8 mouse cellular contexts compared by ENCODE assay signal in the genomic region with DNA sequence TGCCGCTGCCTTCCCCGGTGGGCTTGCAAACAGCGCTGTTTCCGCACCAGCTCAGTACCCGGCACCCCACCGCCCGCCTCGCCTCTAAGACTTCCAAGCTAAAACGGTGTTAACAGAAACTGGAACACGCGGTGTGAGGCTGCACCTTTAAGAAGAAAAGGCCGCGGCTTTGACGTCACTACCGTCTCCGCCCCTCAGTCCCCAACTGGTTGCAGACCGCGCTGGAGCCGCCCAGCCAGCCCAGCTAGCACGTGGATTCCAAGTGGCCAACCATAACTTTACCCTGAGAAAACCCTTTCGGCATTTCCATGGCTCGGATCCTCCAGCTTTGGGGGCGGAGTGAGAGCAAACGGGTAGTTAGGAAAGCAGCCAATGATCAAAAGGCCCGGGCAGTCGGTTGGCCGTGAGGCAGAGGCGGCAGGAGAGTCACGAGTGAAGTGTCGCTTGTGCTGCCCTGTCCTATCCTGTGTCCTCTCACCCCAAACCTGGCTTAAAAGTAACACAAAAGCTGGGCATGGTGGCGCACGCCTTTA. TPM values are rescaled to one million over a fixed set of nuclear protein-coding genes. Genes with fewer than 3 reads are reported as not detected.
DNase-seq lines count a peak whose midpoint lies in the region; ATAC-seq and TF ChIP-seq lines count a peak whose summit lies in the region.

No protein-coding gene starts in this region.

- peak; percentile 87 for ATAC-seq in G1E (ENCODE audit: extremely low read depth, insufficient number of reproducible peaks, low FRiP score, poor library complexity, severe bottlenecking)
- peak; percentile 96 for ATAC-seq in forebrain, embryonic 16.5 days
- peak; percentile 91 for ATAC-seq in lung, embryonic 14.5 days (ENCODE audit: insufficient read depth)

- H3K4me1 ChIP-seq in G1E (ENCODE audit: insufficient read depth, low read depth, low read length), result peaks cover 54% of the 10 kb centered on the region
- H3K4me1 ChIP-seq in forebrain, embryonic 16.5 days (replicated peaks; ENCODE audit: control insufficient read depth, insufficient read depth, low read length), result peaks cover 31% of the 10 kb centered on the region
- peaks cover 7% of the 10 kb centered on the region; the same call in 1 of the 2 replicates for H3K4me1 ChIP-seq in lung, embryonic 14.5 days (ENCODE audit: insufficient read depth)
- peaks cover 25% of the 10 kb centered on the region for H3K4me1 ChIP-seq in olfactory bulb, adult 2 months (ENCODE audit: control insufficient read depth, insufficient read depth, low read length)
- H3K4me1 ChIP-seq in thymus, adult 2 months (replicated peaks; ENCODE audit: control insufficient read depth, insufficient read depth, low read length), result peaks cover 12% of the 10 kb centered on the region

- H3K9ac ChIP-seq in forebrain, embryonic 16.5 days (replicated peaks; ENCODE audit: low read depth, low read length), result peak overlapping the region; percentile 9; the same call in 1 of the 2 replicates
- H3K9ac ChIP-seq in lung, embryonic 14.5 days, result peak overlapping the region; percentile 85

- TF ChIP-seq CTCF in G1E (IDR thresholded peaks at IDR 0.05; ENCODE audit: low read depth, low read length), result no peak
- no peak for TF ChIP-seq CTCF in layer of hippocampus, adult 2 months (conservative IDR thresholded peaks at IDR 0.05)
- TF ChIP-seq CTCF in lung, embryonic 14.5 days (IDR thresholded peaks at IDR 0.05; ENCODE audit: low read depth), result no peak
- no peak for TF ChIP-seq CTCF in olfactory bulb, adult 2 months (IDR thresholded peaks at IDR 0.05; ENCODE audit: insufficient read depth, low read depth, low read length)
- no peak for TF ChIP-seq CTCF in thymus, adult 2 months (IDR thresholded peaks at IDR 0.05; ENCODE audit: borderline replicate concordance, control insufficient read depth, extremely low read depth, insufficient read depth, low read length, poor library complexity)

- H3K4me3 ChIP-seq in G1E (ENCODE audit: low read depth, low read length), result peak overlapping the region; percentile 84
- H3K4me3 ChIP-seq in forebrain, embryonic 16.5 days (replicated peaks; ENCODE audit: low read length), result peak overlapping the region; percentile 56
- peak overlapping the region; percentile 58 for H3K4me3 ChIP-seq in layer of hippocampus, adult 2 months
- peak overlapping the region; percentile 80 for H3K4me3 ChIP-seq in lung, embryonic 14.5 days (ENCODE audit: low read depth, low read length)
- peak overlapping the region; percentile 78 for H3K4me3 ChIP-seq in olfactory bulb, adult 2 months (ENCODE audit: insufficient read depth, low read depth, low read length)
- H3K4me3 ChIP-seq in thymus, adult 2 months (ENCODE audit: control insufficient read depth, insufficient read depth, low read length), result peak overlapping the region; percentile 60

- peaks cover 29% of the 10 kb centered on the region for H3K36me3 ChIP-seq in G1E (replicated peaks)
- peaks cover 2% of the 10 kb centered on the region; the same call in 1 of the 2 replicates for H3K36me3 ChIP-seq in forebrain, embryonic 16.5 days (ENCODE audit: control insufficient read depth, insufficient read depth)
- H3K36me3 ChIP-seq in lung, embryonic 14.5 days (ENCODE audit: insufficient read depth), result peaks cover 15% of the 10 kb centered on the region
- H3K36me3 ChIP-seq in thymus, adult 2 months (ENCODE audit: control insufficient read depth, insufficient read depth, low read length), result no peaks in the 10 kb centered on the region

- H3K27me3 ChIP-seq in G1E (ENCODE audit: insufficient read depth, low read length), result peaks cover 6% of the 10 kb centered on the region
- H3K27me3 ChIP-seq in forebrain, embryonic 16.5 days (replicated peaks; ENCODE audit: control insufficient read depth, insufficient read depth, low read length), result no peaks in the 10 kb centered on the region
- H3K27me3 ChIP-seq in lung, embryonic 14.5 days (ENCODE audit: insufficient read depth, low read length), result no peaks in the 10 kb centered on the region
- H3K27me3 ChIP-seq in thymus, adult 2 months (ENCODE audit: control insufficient read depth, insufficient read depth, low read length), result no peaks in the 10 kb centered on the region

- DNase-seq in G1E (ENCODE audit: low spot score), result peak; percentile 95
- peak; percentile 96 to 98 for DNase-seq in cerebellum, adult 18-20 months
- peak; percentile 95 to 97 for DNase-seq in heart, postnatal 36 days
- DNase-seq in layer of hippocampus, adult 2 months (ENCODE audit: low spot score in 2 of 2), result peak; percentile 95 to 98
- peak; percentile 100 for DNase-seq in lung, embryonic 14.5 days
- peak; percentile 92 for DNase-seq in thymus, adult 2 months

- H3K4me2 ChIP-seq in forebrain, embryonic 16.5 days (ENCODE audit: low read length), result peak overlapping the region; percentile 90
- peak overlapping the region; percentile 96 for H3K4me2 ChIP-seq in lung, embryonic 14.5 days

- 0% methylated on average over 32 of the region's 32 CpGs for WGBS in forebrain, embryonic 16.5 days
- under 1% methylated on average over 32 of the region's 32 CpGs for WGBS in lung, embryonic 14.5 days
- under 1% methylated on average over 32 of the region's 32 CpGs for WGBS in olfactory bulb, adult 2 months
- under 1% methylated on average over 32 of the region's 32 CpGs for WGBS in thymus, adult 2 months

- peak overlapping the region; percentile 71 for H3K27ac ChIP-seq in forebrain, embryonic 16.5 days (ENCODE audit: low read length)
- H3K27ac ChIP-seq in layer of hippocampus, adult 2 months, result peak overlapping the region; percentile 95
- H3K27ac ChIP-seq in lung, embryonic 14.5 days (ENCODE audit: low read depth), result peak overlapping the region; percentile 95
- 0 out of 2 replicates have a peak overlapping the region, but pooled peaks have one; percentile 28 for H3K27ac ChIP-seq in olfactory bulb, adult 2 months (ENCODE audit: insufficient read depth, low read depth, low read length)
- peak overlapping the region; percentile 55 for H3K27ac ChIP-seq in thymus, adult 2 months (ENCODE audit: control insufficient read depth, insufficient read depth, low read length)

- intact Hi-C loops in heart, postnatal 36 days (cut with DNase I), result no loop called here

- no peaks in the 10 kb centered on the region for H3K9me3 ChIP-seq in G1E (replicated peaks)
- no peaks in the 10 kb centered on the region for H3K9me3 ChIP-seq in forebrain, embryonic 16.5 days (ENCODE audit: control insufficient read depth, low read length)
- H3K9me3 ChIP-seq in lung, embryonic 14.5 days (ENCODE audit: low read depth, low read length), result no peaks in the 10 kb centered on the region

- no peak; the same call in 1 of the 2 replicates for TF ChIP-seq POLR2A in olfactory bulb, adult 2 months (IDR thresholded peaks at IDR 0.05; ENCODE audit: insufficient read depth, low read depth, low read length)
- TF ChIP-seq POLR2A in thymus, adult 2 months (IDR thresholded peaks at IDR 0.05; ENCODE audit: control insufficient read depth, extremely low read depth, insufficient read depth, low read length, poor library complexity), result peak; percentile 65; the same call in 1 of the 2 replicates

RNA-seq across cellular contexts. Expression of a gene that starts 0.7 kb away (rescaled TPM):
- total RNA-seq in G1E (2014; fragmentation: Nextera tagmentation) (205 TPM in 2 replicates), G1E (2017) (55.3 and 55.9 TPM in 2 replicates)
- 230 and 231 TPM in 2 replicates for polyA plus RNA-seq in G1E (2012)
- polyA plus RNA-seq in forebrain, embryonic 16.5 days (2015; fragmentation: Nextera tagmentation; extraction: Ambion mirVana), result 134 and 143 TPM in 2 replicates
- 100 to 1,000 TPM; 174 to 183 TPM for total RNA-seq in heart, postnatal 36 days (2021)
- total RNA-seq in layer of hippocampus, adult 2 months (2021), result 10 to 100 TPM; 62.5 to 62.6 TPM
- polyA plus RNA-seq in lung, embryonic 14.5 days (2014; fragmentation: Nextera tagmentation; extraction: Ambion mirVana), result 223 and 244 TPM in 2 replicates
- polyA plus RNA-seq in olfactory bulb, adult 2 months (2012; ENCODE audit: insufficient read depth, insufficient read length, low replicate concordance, missing spikeins), result not detected in 2 replicates
- 227 and 235 TPM in 2 replicates for polyA plus RNA-seq in thymus, adult 2 months (2012; rRNA removed)

RNA-seq across cellular contexts. Expression of a gene that starts 15.2 kb away (rescaled TPM):
- total RNA-seq in G1E (2014; fragmentation: Nextera tagmentation), result not detected in 2 replicates
- 0.16 TPM in 1 of 2 replicates, not detected in the other for total RNA-seq in G1E (2017)
- polyA plus RNA-seq in G1E (2012), result not detected in 2 replicates
- 129 and 156 TPM in 2 replicates for polyA plus RNA-seq in forebrain, embryonic 16.5 days (2015; fragmentation: Nextera tagmentation; extraction: Ambion mirVana)
- total RNA-seq in heart, postnatal 36 days (2021), result under 1 TPM in 1 of 2 experiments, not detected in 1; 0.19 TPM
- total RNA-seq in layer of hippocampus, adult 2 months (2021), result 100 to 1,000 TPM; 482 to 488 TPM
- 1.1 and 1.3 TPM in 2 replicates for polyA plus RNA-seq in lung, embryonic 14.5 days (2014; fragmentation: Nextera tagmentation; extraction: Ambion mirVana)
- not detected in 2 replicates for polyA plus RNA-seq in olfactory bulb, adult 2 months (2012; ENCODE audit: insufficient read depth, insufficient read length, low replicate concordance, missing spikeins)
- 7.9 and 8.1 TPM in 2 replicates for polyA plus RNA-seq in thymus, adult 2 months (2012; rRNA removed)

RNA-seq across cellular contexts. Expression of a gene that starts 21.7 kb away (rescaled TPM):
- total RNA-seq in G1E (2014; fragmentation: Nextera tagmentation), result 45.8 and 46.0 TPM in 2 replicates
- 52.4 and 65.8 TPM in 2 replicates for total RNA-seq in G1E (2017)
- polyA plus RNA-seq in G1E (2012), result 13.2 and 21.1 TPM in 2 replicates
- polyA plus RNA-seq in forebrain, embryonic 16.5 days (2015; fragmentation: Nextera tagmentation; extraction: Ambion mirVana), result 68.0 and 72.8 TPM in 2 replicates
- 100 to 1,000 TPM; 113 to 122 TPM for total RNA-seq in heart, postnatal 36 days (2021)
- 10 to 100 TPM; 60.6 to 66.4 TPM for total RNA-seq in layer of hippocampus, adult 2 months (2021)
- 113 and 116 TPM in 2 replicates for polyA plus RNA-seq in lung, embryonic 14.5 days (2014; fragmentation: Nextera tagmentation; extraction: Ambion mirVana)
- polyA plus RNA-seq in olfactory bulb, adult 2 months (2012; ENCODE audit: insufficient read depth, insufficient read length, low replicate concordance, missing spikeins), result not detected in 2 replicates
- polyA plus RNA-seq in thymus, adult 2 months (2012; rRNA removed), result 151 and 160 TPM in 2 replicates

RNA-seq across cellular contexts. Expression of a gene that starts 39.1 kb away (rescaled TPM):
- total RNA-seq in G1E (2014; fragmentation: Nextera tagmentation) (not detected in 2 replicates), G1E (2017) (0.05 TPM in 1 of 2 replicates, not detected in the other)
- polyA plus RNA-seq in G1E (2012), result 0.08 and 0.16 TPM in 2 replicates
- 16.1 and 17.8 TPM in 2 replicates for polyA plus RNA-seq in forebrain, embryonic 16.5 days (2015; fragmentation: Nextera tagmentation; extraction: Ambion mirVana)
- 1 to 10 TPM; 4.3 to 5.2 TPM for total RNA-seq in heart, postnatal 36 days (2021)
- 100 to 1,000 TPM in 1 of 2 experiments, 10 to 100 TPM in 1; 92.5 to 102 TPM for total RNA-seq in layer of hippocampus, adult 2 months (2021)
- polyA plus RNA-seq in lung, embryonic 14.5 days (2014; fragmentation: Nextera tagmentation; extraction: Ambion mirVana), result 7.4 and 8.3 TPM in 2 replicates
- not detected in 2 replicates for polyA plus RNA-seq in olfactory bulb, adult 2 months (2012; ENCODE audit: insufficient read depth, insufficient read length, low replicate concordance, missing spikeins)
- 2.6 and 4.7 TPM in 2 replicates for polyA plus RNA-seq in thymus, adult 2 months (2012; rRNA removed)

RNA-seq across cellular contexts. Expression of a gene that starts 42.4 kb away (rescaled TPM):
- total RNA-seq in G1E (2014; fragmentation: Nextera tagmentation), result 5.9 and 596 TPM in 2 replicates
- 1.1 and 1.5 TPM in 2 replicates for total RNA-seq in G1E (2017)
- polyA plus RNA-seq in G1E (2012), result 2.3 and 2.9 TPM in 2 replicates
- 2.0 and 2.9 TPM in 2 replicates for polyA plus RNA-seq in forebrain, embryonic 16.5 days (2015; fragmentation: Nextera tagmentation; extraction: Ambion mirVana)
- 1 to 10 TPM; 2.1 to 7.8 TPM for total RNA-seq in heart, postnatal 36 days (2021)
- under 1 TPM; 0.15 to 0.23 TPM for total RNA-seq in layer of hippocampus, adult 2 months (2021)
- polyA plus RNA-seq in lung, embryonic 14.5 days (2014; fragmentation: Nextera tagmentation; extraction: Ambion mirVana), result 6.0 and 6.9 TPM in 2 replicates
- polyA plus RNA-seq in olfactory bulb, adult 2 months (2012; ENCODE audit: insufficient read depth, insufficient read length, low replicate concordance, missing spikeins), result not detected in 2 replicates
- polyA plus RNA-seq in thymus, adult 2 months (2012; rRNA removed), result 0.11 and 0.34 TPM in 2 replicates

Comparison
In these comparisons a context has a peak if more than half of its experiments do, and no peak if none do; other contexts are left out.
1. Peak in every context shown above with its lines: DNase-seq, ATAC-seq, H3K4me3 ChIP-seq and H3K27ac ChIP-seq.
2. H3K27ac ChIP-seq: peak in every context shown above with its lines; median percentile 95 in layer of hippocampus, adult 2 months; 95 in lung, embryonic 14.5 days; 71 in forebrain, embryonic 16.5 days; 55 in thymus, adult 2 months; 28 in olfactory bulb, adult 2 months.
3. RNA of a gene that starts 0.7 kb away (polyA plus RNA-seq): 223 to 244 TPM in lung, embryonic 14.5 days, 227 to 235 TPM in thymus, adult 2 months, 230 to 231 TPM in G1E and 134 to 143 TPM in forebrain, embryonic 16.5 days; not detected in olfactory bulb, adult 2 months; every median in the first group is over 100 times any median in the second.